Mouse (Mus musculus) adipocyte (in vitro differentiated cells): ENCODE measurements around the gene Dll1.

Experiments used
- DNase-seq: peaks from one replicate; pipeline ENCODE4 v3.0.0-alpha.2; 2016; ENCODE audit warnings: low spot score

Gene Dll1

DNA sequence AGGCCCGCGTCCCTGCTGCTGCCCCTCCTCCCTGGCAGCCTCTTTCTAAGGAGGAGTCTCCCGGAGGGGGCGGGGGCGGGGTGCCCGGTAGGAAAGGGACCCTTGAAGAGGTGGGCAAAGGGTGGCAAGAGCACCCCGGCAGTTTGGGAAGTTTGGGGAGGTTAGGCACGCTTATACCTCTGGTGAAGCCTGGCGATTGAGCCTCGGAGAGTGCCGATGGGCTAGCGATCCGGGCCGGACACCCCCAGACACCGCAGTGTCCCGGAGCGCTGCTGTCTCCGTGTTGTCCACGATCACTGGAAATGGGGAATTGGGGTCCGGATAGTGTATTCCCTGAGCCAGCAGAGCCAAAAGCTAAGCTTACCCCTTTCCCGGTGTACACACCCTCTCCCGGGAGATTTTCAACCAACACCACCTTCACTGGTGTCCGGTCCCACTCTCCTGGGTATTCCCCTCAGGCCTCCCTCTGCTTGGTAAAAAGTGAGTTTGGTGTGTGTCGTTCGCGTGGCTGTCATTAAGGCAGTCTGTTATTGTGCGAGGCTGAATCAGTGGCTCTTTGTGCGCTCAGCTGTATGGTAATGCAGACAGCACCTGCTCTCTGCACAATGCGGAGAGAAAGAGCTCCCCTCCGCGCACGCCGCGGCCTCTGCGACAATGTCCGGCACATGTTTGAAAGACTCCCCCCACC lies at the start of gene Dll1:
Gene Dll1 (minus strand): TSS at position 379 of the 688 bp plus-strand sequence.
- no peak for DNase-seq

DNA sequence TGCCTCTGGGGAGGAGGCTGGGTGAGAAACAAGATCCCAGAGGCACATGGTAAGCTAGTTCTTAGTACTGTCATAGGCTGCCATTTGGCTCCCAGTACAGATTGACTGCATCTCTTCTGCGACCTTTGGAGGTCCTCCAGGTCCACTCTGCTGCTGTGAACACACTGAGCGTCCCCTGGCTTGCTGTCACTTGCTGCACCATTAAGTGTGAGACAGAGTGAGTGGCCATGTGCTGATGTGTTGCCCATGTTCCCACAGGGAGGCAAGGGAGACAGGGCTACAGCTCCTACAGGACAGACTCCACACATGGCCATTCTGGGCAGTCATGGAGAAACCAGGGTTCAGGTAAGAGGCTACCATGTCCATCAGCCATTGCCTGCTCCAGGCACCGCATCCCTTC lies 49.3 kb upstream of the Dll1 start:
- DNase-seq, result no peak

DNA sequence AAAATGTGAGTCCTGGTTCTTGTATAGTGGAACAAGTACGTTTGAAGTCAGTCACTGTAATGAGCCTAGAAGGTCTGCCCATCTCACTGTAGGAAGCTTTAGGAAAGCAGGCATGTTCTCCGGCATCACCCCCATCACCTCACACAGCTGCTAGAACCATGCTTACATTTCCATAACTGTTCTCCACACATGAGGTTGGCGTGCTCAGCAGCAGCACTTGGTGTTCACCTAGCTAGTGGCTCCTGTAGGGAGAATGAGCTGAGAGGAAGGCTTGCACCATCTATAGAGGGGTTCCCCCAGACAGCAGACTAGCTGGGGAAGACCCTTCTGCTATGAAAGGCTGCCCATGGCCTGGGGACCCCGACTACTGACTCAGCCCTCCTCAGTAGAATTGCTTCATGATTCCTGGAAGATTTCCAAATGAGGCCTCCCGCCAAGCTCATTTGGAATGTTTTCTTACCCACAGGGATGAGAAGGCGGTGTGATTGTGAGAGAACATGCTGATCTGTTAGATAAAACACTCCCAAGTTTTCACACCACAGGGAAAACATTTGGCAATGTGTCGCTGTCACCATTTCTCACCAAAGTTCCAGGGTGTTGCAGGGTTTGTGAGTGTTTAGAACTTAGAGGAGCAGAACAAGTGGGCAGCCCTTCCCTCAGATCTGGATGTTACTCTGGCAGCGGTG lies 46.6 kb upstream of the Dll1 start:
- peak; percentile 32 for DNase-seq

DNA sequence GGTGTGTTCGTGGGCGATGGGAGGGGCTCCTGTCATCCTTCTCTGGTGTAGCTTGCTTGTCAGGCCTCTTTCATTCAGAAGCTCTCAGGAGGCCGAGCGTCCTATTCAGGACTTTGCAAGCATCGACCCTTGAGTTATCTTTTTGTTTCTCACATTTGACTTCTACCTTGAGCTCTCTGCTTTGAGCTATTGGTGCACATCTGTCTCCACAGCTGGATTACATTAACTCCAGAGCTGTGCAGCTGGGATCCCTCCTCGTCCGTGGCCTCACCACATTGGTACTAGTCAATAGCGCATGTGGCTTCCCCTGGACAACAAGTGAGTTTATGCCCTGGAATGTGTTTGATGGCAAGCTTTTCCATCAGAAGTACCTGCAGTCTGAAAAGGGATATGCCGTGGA lies 46.0 kb upstream of the Dll1 start:
- no peak for DNase-seq

DNA sequence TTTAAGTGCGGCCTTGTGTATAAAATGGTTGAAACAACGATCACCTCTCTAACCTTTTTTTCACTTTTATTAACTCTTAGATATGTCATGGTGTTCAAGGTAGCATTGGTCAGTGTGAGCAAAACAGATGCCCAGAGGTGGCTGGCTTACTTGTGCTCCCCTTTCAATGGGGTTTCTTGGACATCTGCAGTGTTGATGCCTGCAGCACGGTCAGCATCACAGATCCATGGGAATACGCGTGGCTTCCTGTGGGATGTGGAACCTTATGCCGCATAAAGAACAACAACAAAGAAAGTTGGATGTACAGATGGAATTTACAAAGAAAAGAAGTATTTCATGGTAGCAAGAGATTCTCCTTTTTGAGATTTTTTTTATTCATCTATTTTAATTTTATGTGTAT lies 44.8 kb upstream of the Dll1 start:
- DNase-seq, result no peak

DNA sequence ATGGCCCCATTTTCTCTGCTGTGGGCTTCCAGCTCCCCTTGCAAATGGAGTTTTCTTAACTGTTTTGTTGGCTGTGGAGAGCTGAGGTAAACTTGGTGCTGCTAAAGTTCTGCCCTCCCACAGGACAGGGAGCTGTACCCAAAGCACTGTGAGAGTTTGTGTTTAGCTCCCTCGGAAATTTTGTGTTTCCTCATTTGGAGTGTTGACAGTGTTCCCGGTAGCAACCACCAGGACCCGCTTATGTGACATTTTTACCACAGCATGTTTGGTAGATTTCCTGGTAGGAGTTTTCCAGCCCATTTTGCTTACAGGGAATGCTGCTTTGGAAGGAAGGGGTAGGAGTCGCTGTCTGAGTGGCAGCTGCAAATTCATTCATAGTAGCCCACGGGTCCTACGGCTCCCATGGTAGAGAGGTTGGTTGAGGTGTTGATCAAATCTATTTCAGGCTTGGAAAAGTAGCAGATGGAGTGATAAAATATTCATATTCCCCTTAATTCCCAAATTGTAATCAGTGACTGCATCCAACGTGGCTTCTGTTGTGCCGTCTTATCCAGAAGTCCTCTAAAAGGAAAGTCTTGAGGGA lies 43.4 kb upstream of the Dll1 start:
- no peak for DNase-seq

DNA sequence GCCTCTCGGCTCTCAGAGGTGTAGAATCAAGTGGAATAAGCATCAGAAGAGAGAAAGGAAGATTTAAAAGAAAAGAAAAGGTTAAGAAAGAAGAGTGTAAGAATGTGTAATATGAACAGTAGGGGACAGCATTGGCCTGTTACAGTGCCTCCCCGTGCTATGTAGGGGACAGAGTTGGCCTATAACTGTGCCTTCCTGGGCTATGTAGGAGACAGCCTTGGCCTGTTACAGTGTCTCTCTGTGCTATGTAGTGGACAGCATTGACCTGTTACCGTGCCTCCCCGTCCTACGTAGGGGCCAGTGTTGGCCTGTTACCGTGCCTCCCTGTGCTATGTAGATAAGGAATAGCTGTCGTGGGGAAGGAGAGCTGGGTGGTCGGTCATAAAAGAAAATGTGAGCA lies 42.9 kb upstream of the Dll1 start:
- DNase-seq, result no peak

DNA sequence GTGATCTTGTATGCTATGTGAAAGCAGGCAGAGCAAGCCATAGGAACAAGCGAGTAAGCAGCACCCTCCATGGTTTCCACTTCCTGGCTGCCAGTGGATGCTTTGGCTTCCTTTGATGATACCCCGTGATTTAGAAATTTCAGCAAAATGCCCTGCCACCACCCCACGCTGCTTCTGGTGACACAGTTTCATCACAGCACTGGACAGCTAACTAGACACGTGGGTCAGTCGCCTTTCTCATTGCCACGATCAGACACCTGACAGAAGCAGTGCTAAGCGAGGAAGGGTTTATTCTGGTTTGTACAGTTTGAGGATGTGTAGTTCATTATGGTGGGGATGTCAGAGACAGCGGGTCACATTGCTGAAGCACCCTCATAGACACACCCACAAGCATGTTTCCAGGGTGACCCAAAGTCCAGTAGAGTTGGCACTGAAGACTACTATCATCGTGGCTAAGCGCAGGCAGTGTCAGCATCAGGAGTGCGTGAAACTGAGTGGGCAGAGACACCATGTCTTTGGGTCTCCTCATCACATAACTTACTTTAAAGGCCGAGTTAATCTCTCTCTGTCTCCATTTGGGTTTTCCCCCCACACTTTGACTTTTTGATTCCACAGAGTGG lies 40.0 kb upstream of the Dll1 start:
- no peak for DNase-seq

DNA sequence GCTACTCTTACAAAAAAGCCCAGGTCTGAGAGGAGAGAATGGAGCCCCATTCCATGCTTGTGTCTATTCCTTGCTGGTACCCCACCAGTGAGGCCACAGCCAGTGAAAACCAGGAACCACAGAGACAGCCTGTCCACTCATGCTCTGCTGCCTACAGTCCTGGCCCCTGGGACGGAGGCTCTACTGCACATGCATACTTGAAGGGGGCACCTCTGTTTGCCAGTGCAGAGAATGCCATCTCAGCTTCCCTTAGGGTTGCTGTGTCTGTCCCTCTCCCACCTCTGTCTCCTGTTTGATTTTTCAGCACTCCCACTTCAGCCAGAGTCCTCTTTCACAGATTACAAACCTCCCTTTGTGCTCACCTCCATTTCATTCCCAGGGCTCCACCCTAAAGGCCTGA lies 34.2 kb upstream of the Dll1 start:
- no peak for DNase-seq

DNA sequence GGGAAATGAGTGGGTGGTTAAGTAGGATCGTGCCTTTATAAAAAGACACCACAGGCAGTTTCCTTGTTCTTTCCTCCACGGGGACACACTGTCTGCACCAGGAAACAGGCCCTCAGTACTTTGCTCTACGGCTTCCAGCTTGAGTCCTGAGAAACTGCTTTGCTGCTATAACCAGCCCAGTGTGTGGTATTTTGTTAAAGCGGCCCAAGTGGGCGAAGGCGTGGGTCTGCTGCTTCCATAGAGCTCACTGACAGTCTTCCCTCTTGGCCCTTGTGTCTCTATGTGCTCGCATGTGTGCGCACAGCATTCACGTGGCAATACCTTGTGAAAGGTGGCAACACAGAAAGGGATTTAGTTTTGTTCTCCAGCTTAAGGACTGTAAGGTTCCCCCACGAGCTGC lies 32.6 kb upstream of the Dll1 start:
- DNase-seq, result no peak

DNA sequence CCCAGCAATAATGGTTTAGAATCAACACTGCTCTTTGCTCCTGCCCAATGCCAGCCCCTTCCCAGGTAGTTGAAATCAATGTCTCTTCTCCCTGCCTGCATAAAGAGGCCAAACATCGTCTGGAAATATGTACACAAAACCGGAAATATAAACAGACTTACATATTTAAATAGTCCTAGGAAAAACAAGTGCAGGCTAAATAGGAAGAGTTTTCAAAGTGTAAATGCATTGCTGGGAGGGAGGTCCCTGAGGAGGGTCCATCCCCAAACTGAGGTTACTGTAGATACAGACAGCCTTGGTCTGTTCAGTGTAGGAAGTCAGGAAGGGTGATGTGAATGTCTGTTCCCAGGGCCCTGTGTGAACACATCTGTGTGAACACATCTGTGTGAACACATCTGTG lies 29.9 kb upstream of the Dll1 start:
- DNase-seq, result no peak

DNA sequence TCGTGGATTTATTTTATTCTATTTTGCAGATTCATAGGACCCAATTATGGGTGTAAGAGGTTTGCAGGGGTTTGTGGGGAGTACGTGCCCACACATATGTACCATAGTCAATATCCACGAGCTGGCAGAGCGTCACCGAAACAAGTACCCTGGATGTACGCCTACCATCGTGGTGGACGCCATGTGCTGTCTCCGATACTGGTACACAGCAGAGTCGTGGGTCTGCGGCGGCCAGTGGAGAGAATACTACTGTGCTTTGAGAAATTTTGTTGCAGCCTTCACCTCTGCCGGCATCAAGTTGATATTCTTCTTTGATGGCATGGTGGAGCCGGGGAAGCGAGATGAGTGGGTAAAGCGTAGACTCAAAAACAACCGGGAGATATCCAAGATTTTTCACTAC lies 25.0 kb upstream of the Dll1 start:
- no peak for DNase-seq

DNA sequence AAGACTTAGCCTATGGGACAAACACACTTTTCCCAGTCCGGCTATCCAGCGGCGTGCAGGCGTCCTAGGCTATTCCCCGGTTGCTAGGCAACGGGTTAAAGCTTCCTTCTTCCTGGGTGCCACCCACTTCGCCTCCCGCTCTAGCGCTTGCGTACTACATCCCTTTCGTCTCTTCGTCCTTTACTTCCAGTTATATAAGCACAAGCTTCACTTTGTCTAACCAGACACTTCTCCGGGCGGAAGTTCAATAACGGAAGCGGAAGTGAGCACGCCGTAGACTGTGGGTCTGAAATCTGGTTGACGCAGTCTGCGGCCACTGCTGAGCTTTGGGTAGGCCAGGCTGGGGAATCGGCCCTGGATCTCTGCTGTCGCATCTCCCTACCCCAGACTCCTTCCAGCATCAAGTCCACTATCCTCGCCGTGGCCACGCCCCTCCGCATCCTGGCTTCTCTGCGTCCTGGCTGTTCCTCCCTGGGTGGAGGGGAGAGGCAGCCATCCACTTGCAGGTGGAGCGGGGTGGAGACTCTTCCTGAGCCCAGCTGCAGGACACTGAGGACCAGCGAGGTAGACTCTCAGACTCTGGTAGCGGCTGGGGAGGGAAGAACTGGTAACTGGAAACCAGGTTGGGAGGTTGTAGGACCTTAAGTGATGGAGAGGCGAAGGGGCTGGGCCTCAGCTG lies 19.5 kb upstream of the Dll1 start, which contains the start of gene Fam120b:
Gene Fam120b (plus strand): TSS at position 206 of the 679 bp plus-strand sequence.
- peak; percentile 99 for DNase-seq

DNA sequence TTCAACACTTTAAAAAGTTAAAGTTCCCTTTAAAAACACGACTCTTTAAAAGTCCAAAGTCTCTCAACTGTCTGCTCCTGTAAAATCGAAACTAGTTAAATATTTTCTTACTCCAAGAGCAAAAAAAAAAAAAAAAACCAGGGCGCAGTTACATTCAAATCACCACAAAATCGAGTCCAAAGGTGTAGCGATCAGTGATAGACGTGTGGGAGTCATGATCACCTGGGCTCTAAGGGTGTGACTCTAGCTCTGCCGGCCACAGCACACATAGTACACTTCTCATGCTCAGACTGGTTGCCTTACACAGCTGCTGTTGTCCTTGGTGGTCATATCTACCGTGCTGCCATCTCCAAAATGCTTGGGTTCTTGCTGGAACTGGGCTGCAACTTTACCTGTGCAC lies 12.7 kb upstream of the Dll1 start:
- DNase-seq, result no peak

DNA sequence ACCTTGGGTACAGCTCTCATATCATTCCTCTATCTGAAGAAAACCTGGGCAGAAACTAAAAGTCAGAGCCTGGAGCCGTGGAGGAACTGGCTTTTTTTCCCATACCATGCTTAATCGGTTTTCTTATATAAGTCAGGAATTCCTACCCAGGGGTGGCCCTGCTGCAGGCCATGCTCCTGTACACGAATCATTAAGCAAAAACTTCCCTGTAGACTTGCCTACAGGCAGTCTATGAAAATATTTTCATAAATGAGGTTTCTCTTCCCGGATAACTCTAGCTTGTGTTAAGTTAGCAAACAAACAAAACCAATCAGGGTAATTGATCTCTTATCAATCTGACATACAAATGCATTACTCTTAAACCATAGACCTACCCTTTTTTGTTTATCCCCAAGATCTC lies 12.2 kb upstream of the Dll1 start:
- DNase-seq, result no peak

DNA sequence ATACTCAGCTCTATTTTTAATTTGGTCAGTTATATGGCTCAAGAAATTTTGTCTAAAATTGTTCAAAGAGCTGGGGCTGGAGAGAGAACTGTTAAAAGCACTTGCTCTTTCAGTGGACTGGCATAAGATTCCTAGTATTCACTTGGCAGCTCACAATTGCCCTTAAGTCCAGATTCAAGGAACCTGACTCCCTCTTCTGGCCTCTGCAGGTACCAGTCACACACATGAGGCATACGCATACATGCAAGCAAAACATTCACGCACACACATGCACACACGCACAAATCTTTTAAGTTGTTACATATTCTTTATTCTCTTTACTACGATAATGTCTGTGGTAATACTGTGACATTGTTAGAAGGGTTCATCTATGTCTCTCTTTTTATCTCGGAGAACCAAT lies 6.7 kb upstream of the Dll1 start:
- DNase-seq, result no peak

DNA sequence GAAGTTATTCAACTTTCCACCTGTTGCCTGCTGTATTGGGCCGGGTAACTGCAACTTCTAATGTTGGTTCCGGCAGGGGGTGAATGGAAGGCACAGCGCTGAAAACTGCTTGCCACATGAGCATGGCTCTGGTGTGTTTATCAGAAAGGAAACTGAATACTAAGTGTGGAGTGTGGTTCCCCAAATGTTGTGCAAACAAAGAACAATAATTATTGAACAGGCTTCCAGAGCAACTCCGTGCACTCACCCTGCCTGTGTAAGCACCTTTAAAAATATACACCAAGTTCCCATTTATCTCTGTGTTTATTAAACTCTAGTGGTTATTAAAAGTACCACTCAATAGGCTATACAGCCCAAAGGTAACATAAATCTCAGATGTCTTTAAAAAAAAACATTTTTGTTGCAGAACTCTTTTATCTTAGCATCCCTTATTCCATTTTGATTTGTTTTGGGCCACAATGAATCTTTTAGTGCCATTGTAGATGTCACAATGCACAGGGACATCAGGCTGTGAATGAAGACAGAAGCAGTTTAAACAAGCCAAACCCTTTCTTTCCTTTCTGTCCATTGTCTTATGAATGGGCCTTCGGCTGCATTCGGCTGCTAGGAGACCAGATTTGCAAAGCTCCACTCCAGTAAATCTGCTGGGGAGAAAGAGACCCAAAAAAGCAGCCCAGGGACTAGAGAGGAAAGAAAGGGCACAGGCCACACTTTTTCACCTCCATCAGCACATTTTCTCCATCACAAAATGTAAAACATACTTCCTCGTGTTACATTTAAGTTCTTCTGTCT lies 5.4 kb upstream of the Dll1 start:
- no peak for DNase-seq

DNA sequence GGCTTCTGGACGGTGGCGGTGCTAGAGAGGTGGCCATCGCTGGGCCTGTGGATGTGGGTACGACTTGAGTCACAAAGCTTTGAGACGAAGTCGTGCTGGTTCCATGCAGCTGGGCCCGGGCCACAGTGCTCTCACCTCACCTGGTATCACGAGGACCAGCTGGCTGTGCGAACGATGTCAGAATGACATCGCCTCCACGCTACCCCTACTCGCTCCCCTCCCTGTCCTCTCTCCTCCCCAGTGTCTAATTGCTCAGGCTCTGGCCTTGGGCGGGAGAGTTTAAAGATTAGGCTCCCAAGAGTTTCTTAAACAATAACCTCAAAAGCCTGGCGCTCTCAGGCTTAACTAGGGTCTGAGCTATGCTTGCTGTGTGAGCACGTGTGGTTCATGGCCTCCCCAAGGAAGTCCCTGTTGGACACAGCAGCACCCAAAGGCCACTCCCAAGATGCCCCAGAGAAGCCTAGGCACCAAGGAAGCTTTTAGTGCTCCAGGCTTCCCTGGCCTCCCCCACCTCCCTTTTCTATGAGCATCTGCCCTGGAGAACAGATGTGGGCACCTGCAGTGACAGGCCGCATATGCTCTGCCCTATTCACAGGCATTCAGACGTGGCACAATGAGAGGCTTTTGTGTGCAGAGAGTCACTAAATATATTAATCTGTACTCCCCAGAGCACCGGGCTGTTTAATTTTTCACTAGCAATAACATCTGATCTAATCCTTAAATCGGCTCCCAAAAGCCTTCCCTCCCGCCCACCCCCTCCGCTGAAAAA lies 4.6 kb upstream of the Dll1 start:
- DNase-seq, result no peak

DNA sequence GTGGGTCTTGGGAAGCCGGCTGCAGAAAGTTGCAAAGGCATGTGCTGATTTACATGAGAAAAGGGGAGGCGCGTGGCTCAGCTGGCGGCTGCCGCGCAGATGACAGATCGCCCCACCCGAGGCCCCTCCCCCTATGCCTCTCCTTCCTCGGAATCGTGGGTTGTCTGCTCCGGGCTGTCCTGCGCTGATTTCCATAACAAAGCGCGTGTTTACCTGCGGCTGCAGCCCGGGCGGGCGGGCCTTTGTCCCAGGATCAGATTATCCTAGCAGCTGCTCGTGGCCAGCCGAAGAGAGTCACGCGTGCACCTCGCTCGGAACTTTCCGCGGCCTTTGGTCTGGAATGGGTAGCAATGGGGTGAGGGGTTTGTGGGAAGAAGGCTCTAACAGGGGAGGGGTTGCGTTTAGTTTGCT lies 4.0 kb upstream of the Dll1 start:
- no peak for DNase-seq

DNA sequence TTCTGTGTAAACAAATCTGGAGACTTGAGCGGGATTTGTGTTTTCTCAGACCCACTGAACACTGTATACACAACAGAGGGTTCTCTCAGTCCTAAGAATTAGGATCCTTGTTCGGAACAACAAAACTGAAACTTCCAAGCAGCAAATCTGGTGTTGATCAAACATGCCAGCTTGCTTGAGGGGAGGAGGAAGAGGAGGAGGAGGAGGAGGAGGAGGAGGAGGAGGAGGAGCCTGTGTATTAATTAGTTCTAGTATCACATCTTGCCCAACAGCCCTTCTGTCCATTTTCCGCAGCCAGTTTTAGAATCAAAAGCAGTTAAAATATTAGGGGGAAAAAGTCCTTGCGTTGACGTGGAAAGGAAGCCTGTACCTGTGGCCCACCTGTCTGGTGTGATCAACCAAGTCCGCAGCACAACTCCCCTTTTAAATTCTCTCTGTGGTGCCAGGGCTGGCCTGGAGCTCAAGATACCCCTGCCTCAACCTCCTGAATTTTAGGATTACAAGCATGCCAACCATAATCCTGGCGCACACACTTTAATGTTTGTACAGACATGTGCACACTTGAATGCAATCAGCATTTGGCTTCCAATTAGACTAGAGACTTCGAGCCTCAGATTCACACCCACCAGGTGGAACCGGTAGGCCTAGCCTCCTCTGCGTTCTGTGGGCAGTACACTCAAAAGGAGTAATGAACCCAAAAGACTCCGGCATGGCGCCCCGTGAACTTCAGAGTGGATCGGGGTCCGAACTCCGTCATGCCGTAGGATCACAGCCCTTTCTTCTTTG lies 3.3 kb upstream of the Dll1 start:
- no peak for DNase-seq
